Mouse (Mus musculus): ENCODE measurements around the gene Tigd3.

DNA sequence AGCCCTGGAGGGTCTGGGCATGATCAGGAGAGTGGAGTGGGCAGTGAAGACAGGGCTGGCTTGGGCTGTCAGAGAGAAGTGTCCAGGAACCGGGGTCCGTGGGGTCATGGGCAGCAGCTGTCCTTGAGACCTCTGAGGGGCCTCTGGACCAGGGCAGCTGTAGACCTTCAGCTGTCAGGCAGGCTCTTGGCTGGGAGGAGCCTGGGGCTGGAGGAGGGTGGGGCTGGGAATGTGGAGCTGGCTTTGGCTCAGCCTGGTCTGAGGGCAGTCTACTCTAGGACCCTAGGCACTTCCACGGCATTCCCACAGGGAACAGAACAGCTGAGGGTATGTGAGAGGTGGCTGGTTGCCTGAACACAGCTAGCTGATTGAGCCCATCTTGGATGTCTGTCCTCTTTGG lies 41.3 kb upstream of the Tigd3 start:
- no peak for TF ChIP-seq GATA1 (IDR thresholded peaks at IDR 0.05; ENCODE audit: borderline replicate concordance, low read length)
- no peak for TF ChIP-seq FLI1 (IDR thresholded peaks at IDR 0.05; ENCODE audit: low read length)
